Mouse (Mus musculus) myocyte (in vitro differentiated cells): ENCODE measurements around the gene Tenm2.

Source experiments
- MYOG ChIP-seq, 3 experiments: IDR thresholded peaks; one replicate each; pipeline ENCODE4 v1.6.1; 2011; ENCODE audit warnings: control low read depth in 2 of 3, low read depth in 2 of 3, mild to moderate bottlenecking in 2 of 3; ENCODE audit not compliant: insufficient read length in 2 of 3, control insufficient read depth in 1 of 3, insufficient read depth in 1 of 3
- POLR2A ChIP-seq: IDR thresholded peaks from one replicate; pipeline ENCODE4 v1.6.1; 2011; ENCODE audit warnings: low read depth, mild to moderate bottlenecking, control low read depth, moderate library complexity; ENCODE audit not compliant: insufficient read length
- POLR2AphosphoS2 ChIP-seq: IDR thresholded peaks from one replicate; pipeline ENCODE4 v1.6.1; 2011; ENCODE audit warnings: low read depth, control low read depth; ENCODE audit not compliant: insufficient read length
- REST ChIP-seq: IDR thresholded peaks from one replicate; pipeline ENCODE4 v1.6.1; 2011; ENCODE audit warnings: mild to moderate bottlenecking, control low read depth, moderate library complexity; ENCODE audit not compliant: insufficient read depth, insufficient read length
- TCF3 ChIP-seq: IDR thresholded peaks from one replicate; pipeline ENCODE4 v1.6.1; 2011; ENCODE audit warnings: low read depth, control low read depth; ENCODE audit not compliant: insufficient read length
- USF1 ChIP-seq: IDR thresholded peaks from one replicate; pipeline ENCODE4 v1.6.1; 2011; ENCODE audit warnings: low read depth, mild to moderate bottlenecking, control low read depth, moderate library complexity

GRCm38 (mm10) chr11:36887490-36887889 is 348.3 kb downstream of the Tenm2 start:
- TF ChIP-seq POLR2AphosphoS2 (no peak), POLR2A (no peak), REST (no peak), MYOG (IDR thresholded peaks at IDR 0.05; ENCODE audit: control insufficient read depth in 1 of 3, insufficient read depth in 1 of 3, insufficient read length in 2 of 3, low read depth in 2 of 3) (no peak), TCF3 (no peak), USF1 (no peak)
